Mouse (Mus musculus) embryo, embryonic 9.5 days (tissue): Measurements from ENCODE around the gene Kdm6b.

Source experiments
- DNase-seq: peaks from one replicate; pipeline ENCODE4 v3.0.0-alpha.2; 2017; ENCODE audit errors: extremely low spot score

Kdm6b gene

DNA sequence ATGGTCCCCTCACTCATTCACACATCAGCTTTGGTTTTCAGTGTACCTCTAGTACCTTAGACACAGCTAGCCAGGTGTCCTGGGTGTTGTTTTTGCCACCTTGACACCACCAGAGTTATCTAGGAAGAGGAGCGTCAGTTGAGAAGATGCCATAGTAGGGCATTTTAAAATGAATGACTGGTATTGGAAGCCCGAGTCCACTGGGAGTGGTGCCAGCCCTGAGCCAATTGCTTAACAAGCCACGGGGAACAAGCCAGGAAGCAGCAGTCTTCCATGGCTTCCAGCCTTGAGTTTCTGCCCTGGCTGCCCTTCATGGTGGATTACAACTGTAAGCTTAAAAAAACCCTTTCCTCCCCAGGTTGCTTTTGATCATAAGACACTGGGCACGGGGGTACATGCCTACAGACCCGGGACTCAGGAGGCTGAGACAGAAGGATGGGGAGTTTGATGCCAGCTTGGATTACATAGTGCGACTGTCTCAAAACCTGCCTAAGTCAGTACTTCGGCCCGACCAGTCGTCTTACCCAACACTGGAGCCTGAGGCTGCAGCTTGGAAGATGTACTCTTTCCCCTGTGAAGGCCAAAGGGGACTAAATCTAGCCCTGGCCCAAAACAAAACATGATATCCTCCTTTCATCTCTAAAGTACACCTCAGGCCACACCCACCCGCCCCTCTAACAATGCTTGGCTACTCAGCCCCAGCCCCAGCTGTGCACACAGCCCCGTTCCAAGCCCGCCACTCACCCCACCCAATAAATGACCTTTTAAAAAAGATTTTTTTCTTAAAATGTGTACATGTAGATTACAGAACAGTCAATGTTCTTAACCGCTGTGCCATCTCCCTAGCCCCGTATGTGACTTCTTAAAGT lies 23.7 kb downstream of the Kdm6b start:
- DNase-seq = no peak

DNA sequence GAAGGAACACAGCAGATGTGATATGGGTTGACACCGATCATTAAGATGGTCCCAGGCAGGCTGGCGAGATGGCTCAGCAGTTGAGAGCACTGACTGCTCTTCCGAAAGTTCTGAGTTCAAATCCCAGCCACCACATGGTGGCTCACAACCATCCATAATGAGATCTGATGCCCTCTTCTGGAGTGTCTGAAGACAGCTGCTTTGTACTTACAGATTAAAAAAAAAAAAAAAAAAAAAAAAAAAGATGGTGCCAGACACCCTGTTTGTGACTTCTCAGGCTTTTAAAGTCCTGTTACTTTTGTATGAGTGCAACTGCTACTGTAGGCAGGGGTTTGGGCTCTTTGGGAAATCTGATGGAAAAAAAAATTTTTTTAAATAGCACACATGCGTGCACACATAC lies 24.8 kb downstream of the Kdm6b start:
- DNase-seq = no peak

GRCm38 (mm10) chr11:69386758-69387157 lies 26.7 kb downstream of the Kdm6b start:
- no peak for DNase-seq

DNA sequence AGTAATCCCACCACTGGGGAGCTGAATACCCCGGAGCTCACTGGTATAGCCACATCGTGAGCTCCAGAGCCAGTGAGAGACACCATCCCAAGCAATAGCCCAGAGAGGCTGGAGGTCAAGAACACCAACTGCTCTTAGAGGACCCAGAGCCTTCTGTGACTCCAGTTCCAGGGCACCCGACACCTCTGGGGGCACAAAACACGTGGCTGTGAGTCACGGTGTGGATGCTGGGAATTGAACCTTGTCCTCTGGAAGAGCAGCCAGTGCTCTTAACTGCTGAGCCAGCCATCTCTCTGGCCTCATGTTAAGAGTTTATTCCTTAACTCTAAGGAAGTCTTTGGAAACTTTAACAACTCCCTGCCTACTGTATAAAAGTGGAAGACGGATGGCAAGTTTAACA lies 28.5 kb downstream of the Kdm6b start:
- DNase-seq = no peak

DNA sequence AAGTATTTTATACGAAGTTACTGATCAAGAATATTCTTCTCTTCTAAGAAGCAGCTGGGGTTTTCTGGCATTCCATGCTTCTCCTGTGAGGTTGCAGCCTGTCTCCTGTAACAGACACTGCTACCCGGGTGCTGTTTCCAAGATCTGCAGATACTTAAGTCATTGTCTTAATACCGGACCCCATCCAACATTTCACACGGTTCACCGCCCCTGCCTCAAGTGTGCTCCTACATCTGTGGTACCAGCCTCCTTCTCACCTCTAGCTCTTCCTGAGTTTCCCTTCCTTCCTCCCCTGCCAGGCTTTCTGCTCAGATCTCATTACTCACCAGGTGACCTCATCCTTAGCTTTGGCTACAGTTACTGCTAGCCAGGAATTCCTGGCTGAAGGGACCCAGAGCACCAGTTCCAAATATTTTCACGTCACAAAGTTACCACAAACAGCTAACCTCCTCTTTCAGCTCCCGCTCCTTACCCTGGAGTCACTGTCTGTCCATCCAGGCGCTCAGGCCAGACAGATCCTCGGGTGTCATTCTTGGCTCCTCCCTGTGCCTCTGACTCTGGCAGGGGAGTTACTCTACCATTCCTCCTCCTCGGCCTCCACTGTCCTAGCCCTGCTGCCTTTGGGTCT lies 30.9 kb downstream of the Kdm6b start:
- DNase-seq = no peak

DNA sequence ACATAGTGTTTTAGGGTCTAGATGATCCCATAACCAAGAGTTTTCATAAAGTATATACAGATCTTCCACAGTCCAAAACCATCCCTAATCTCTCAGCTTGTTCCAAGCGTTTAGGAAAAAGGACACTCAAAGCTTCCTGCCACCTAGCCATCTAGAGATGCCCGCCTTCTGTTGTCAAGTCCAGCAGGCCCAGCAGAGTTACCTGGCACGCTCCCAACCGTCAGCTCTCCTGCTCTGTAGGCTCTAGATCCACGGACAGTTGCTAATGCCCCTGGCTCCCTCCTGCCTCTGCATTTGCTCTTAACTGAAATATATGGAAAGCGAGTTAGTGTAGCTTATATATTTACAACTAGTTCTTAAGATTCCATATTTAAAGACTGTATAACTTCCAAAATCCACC lies 32.1 kb downstream of the Kdm6b start:
- DNase-seq = no peak

DNA sequence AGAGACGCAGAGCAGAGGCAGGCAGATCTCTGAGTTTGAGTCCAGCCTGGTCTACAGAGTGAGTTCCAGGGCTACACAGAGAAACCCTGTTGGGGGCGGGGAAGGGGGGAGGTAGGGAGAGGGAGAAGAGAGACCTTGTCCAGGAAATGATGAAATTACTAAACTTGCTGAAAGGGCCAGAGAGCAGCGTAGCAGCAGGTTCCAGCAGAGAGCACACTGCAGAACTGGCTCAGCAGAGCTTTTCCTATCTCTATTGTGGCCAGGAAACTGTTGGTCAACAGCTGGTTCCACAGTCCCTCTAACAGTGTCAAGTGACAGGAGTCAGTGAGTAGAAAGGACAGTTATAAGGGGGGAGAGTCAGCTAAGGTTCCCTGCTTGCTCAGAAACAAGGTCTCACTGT lies 33.9 kb downstream of the Kdm6b start:
- DNase-seq = no peak

DNA sequence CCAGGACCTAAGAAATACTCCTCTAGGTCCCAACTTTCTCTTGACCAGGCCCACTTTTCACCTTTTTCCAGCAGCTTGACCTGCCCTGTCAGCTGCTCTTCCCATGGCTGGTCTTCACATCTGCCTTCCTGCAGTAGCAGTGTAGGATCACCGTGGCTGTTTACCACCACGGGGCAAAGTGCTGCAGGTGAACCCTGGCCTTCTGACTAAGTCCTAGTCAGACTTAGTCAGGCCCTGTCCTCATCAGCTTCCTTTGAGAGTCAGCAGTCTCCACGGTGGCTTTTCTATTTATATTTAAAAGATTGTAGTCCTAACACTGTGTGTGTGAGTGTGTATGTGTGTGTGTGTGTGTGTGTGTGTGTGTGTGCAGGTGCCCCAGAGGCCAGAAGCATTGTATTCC lies 35.7 kb downstream of the Kdm6b start:
- DNase-seq = no peak

DNA sequence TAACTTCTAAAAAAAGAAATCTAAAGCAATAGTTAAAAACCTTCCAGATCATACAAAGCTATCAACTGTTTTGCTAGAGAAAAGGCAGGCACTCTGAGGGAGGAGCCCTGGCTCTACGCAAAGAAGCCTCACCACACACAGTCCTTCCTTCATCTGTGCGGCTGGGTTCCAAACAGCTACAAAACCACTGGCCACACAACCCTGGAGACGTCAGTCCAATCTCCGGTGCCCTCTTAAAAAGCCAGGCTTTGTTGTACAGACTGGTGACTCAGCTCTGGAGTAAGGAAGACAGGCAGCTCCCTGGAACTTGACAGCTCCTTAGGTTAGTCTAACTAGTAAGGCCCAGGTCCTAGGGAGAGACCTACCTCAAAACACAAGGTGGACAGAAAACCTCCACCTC lies 37.8 kb downstream of the Kdm6b start:
- DNase-seq = no peak

- DNase-seq = no peak
These were observed 40.1 kb downstream of the Kdm6b start for GRCm38 (mm10) chr11:69373223-69373965.

- no peak for DNase-seq
These were observed 40.7 kb downstream of the Kdm6b start for GRCm38 (mm10) chr11:69372780-69373170.

DNA sequence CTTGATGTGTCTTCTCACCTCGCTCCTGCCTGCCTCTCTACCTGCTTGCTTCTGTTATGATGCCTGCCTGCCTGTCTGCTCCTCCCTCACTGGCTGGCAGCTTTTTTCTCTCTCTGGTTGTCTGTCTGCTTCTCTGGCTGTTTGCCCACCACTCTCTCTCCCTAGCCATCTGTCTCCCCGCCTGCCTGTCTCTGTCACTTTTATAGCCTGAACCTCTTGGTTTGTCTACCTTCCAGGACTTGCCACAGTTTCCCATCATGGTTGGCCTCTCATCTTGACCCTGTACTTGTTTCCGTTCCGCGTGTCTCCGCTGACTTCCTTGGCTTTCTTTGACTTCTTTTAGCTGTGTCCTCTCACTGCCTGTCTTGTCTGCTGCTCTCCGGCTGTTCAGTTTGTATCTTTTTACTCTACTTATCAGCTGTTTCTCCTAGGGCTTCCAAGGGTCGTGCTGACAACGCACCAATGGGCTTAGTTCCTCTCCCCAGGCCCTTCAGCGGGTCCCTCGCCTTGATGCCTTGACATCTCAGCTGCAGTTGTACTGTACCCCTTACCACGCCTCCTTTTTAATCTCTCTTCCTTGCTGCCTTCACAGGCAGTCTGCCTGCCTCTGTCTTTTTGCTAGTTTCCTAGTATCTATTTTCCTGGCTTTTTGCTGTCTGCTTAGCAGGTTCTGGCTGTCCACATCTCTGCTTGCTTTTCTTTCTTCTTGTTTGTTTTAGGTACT lies 41.3 kb downstream of the Kdm6b start:
- peak; percentile 26 for DNase-seq

DNA sequence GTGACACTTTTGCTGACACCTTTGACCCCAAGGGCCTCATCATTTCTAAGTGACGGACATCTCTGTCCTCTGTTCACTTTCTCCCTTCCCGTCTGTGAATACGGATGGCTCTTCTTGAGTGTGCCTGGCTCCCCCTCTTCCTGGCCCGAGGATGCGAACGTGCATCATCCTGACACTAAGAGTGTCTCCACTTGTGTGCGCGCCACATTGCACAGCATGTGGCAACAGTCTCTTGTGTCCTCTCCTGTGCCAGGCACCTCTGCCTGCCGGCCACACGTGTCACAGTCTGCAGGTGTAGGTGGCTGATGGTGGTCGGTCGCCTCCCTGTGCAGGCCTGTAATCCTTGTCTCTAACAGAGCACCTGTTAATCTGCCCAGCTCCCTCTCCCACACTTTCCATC lies 41.9 kb downstream of the Kdm6b start:
- DNase-seq = peak; percentile 40

DNA sequence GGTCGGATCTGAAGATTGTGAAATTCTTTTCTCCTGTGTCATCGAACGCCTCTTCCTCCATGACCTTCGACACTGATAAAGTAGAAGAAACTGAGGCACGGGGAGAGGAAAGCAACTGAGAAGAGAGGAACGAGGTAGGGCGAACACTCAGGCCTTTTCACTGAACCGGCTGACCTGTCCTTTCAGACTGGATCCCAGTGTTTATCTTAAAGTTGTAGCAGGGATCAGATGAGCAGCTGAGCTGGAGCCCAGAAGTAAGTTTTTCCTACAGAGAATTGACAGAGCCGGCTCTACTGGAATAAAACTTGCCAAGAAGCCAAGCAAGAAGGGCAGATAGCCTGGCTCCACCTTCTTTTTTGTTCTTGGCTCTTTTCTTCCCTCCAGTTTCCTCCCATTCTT lies 42.7 kb downstream of the Kdm6b start:
- DNase-seq = peak; percentile 37

- DNase-seq = no peak
These were observed 43.3 kb downstream of the Kdm6b start for GRCm38 (mm10) chr11:69369990-69370816.

DNA sequence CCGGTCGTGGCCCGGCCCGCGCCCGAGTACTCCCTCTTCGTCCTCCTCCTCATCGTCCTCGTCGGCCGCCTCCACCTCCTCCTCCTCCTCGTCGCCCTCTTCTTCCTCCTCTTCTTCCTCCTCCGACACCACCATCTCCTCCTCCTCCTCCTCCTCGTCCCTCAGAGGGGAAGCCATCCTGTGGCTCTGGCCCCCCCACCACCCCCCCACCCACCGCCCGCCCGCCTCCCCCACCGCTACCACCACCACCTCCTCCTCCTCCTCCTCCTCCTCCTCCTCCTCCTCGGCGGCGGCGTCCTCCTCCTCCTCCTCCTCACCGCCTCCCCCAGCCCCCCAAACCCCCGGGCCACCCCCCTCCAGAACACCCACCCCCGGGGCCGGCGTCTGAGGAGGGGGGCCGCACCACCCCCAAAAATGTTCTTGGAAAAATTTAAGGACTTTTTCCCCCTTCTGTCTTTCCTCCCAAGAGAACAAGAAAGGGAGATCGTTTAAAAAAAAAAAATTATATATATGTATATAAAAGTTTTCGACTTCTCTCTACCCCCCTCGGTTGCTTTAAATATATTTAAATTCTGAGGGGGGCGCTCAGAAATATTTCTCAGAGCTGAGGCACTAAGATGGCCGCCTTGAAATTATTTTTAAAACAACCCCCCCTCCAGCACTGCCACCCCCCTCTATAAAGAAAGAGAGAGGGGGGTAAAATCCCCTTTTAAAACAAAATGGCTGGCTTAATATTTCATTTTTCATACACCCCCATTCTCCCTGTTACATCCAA lies 44.1 kb downstream of the Kdm6b start, which contains the start of gene Chd3:
Gene Chd3, minus strand, starts transcription at position 192 of the 775 bp plus-strand sequence.
- peak; percentile 60 for DNase-seq

GRCm38 (mm10) chr11:69368356-69369214 lies 44.9 kb downstream of the Kdm6b start:
- DNase-seq = peak; percentile 76

GRCm38 (mm10) chr11:69367616-69368355 lies 45.7 kb downstream of the Kdm6b start:
- DNase-seq = no peak
